Mouse (Mus musculus): ENCODE results near the gene Dscam. TPM values are rescaled to one million over a fixed set of nuclear protein-coding genes. Genes with fewer than 3 reads are reported as not detected.
"Not testable (repeated sequence)": the region's sequence is repeated elsewhere in the genome, so short reads cannot be mapped to it uniquely, and the experiment has no call there.

Gene Dscam
- polyA plus RNA-seq, 1 experiment from 2014 or later: 3.3 TPM

DNA sequence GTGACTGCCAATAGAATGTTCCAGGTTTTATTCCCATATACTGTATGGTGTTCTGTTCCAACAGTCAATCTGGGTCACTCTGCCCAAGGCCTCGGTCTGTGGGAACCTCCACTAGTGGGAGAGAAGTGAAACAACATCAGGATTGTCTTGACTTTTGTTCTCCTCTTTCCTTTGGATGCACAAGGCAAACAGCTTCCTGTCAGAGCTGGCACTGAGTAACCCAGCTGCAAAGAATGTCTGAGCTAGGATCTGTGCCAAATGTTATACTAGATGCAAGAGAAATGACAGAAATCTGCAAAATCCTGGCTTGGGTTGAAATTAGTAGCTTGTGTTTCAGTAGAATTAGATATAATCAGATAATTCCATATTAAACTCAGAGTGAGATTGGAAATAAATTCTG is 282.5 kb downstream of the Dscam start:
- ATAC-seq (ENCODE audit: low FRiP score): no peak
- Histone ChIP-seq H3K27ac (no peak overlapping the region), H3K36me3 (no peaks in the 10 kb centered on the region), H3K4me1 (no peaks in the 10 kb centered on the region), H3K4me3 (no peak overlapping the region), H3K9me3 (replicated peaks) (no peaks in the 10 kb centered on the region), H3K4me2 (replicated peaks) (no peak overlapping the region), H3K27me3 (no peaks in the 10 kb centered on the region), H3K9ac (no peak overlapping the region)
- WGBS: 73% methylated on average over 1 of the region's 1 CpGs

DNA sequence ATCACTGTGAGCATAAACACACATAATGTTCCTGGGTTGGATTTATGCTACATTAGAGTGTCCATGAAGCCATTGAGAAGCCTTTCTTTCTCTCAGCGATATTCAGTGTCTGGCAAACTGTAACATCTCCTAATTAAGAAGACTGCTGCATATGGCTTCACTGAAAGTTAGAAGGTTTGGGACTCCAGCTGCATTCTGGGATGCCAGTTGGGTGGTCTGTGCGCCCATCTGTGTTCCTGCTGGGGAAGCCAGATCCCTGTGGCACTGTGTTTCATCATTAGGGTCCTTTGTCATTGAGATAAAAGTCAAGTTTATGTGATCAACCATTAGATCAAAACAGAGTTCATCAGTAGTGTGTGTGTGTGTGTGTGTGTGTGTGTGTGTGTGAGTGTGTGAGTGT is 284.7 kb downstream of the Dscam start:
- Histone ChIP-seq H3K9me3 (replicated peaks) (no peaks in the 10 kb centered on the region), H3K9ac (no peak overlapping the region), H3K27ac (no peak overlapping the region), H3K4me3 (no peak overlapping the region), H3K27me3 (no peaks in the 10 kb centered on the region), H3K4me2 (replicated peaks) (no peak overlapping the region), H3K4me1 (no peaks in the 10 kb centered on the region), H3K36me3 (no peaks in the 10 kb centered on the region)
- WGBS: 76% methylated on average over 2 of the region's 2 CpGs
- no peak for ATAC-seq (ENCODE audit: low FRiP score)

DNA sequence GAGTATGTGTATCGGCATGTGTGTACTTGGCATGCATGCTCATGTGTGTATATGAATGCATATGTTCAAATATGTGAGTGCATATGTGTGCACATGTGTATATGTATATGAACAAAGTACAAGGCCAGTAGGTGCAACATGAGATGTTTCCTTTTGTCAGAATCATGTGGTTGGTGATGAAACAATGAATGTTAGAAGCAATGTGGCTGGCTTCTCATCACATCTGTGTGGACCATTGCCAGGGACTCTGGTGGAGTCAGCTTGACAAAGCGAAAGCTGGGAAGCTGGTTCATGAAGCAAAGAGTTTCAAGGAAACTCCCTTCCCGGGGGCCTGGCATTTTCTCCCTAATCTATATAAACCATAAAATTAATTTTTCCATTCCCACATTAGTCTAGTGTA is 286.0 kb downstream of the Dscam start:
- not testable (repeated sequence) for H3K9ac ChIP-seq; H3K27ac ChIP-seq; H3K4me2 ChIP-seq (replicated peaks); H3K4me3 ChIP-seq; H3K4me1 ChIP-seq; H3K9me3 ChIP-seq (replicated peaks); ATAC-seq (ENCODE audit: low FRiP score); H3K27me3 ChIP-seq; H3K36me3 ChIP-seq
- 94% methylated on average over 3 of the region's 3 CpGs for WGBS

- ATAC-seq (ENCODE audit: low FRiP score): no peak
- Histone ChIP-seq H3K4me1 (peaks cover 8% of the 10 kb centered on the region), H3K36me3 (no peaks in the 10 kb centered on the region), H3K9ac (no peak overlapping the region), H3K27ac (no peak overlapping the region), H3K27me3 (no peaks in the 10 kb centered on the region), H3K4me2 (replicated peaks) (no peak overlapping the region), H3K4me3 (no peak overlapping the region), H3K9me3 (replicated peaks) (no peaks in the 10 kb centered on the region)
- 83% methylated on average over 4 of the region's 4 CpGs for WGBS
Observed at GRCm38 (mm10) chr16:96877271-96877670, 293.3 kb downstream of the Dscam start.

DNA sequence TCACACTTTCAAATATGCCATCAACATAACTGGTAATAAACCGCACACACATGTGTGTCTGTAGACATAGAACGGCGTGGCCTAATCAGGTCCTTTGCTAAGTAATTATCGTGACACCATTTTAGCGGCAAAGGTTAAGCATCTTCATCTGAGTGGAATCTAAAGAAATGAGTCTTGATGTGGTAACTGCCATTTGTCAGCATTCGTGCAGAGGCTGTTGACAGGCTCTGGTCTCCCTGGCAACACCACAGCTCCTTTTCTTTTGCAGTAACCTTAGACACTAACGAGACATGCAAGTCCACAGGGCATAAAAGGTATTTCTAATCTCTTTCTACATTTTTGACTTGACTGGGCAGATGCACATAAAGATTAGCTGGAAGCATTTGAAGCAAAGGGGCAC is 297.8 kb downstream of the Dscam start:
- Histone ChIP-seq H3K4me2 (replicated peaks) (no peak overlapping the region), H3K4me3 (no peak overlapping the region), H3K36me3 (no peaks in the 10 kb centered on the region), H3K9me3 (replicated peaks) (no peaks in the 10 kb centered on the region), H3K9ac (no peak overlapping the region), H3K27me3 (no peaks in the 10 kb centered on the region), H3K4me1 (peaks cover 14% of the 10 kb centered on the region), H3K27ac (0 out of 2 replicates have a peak overlapping the region, but pooled peaks have one; percentile 35)
- peak; percentile 54; the same call in 1 of the 2 replicates for ATAC-seq (ENCODE audit: low FRiP score)
- WGBS: 32% methylated on average over 7 of the region's 7 CpGs

DNA sequence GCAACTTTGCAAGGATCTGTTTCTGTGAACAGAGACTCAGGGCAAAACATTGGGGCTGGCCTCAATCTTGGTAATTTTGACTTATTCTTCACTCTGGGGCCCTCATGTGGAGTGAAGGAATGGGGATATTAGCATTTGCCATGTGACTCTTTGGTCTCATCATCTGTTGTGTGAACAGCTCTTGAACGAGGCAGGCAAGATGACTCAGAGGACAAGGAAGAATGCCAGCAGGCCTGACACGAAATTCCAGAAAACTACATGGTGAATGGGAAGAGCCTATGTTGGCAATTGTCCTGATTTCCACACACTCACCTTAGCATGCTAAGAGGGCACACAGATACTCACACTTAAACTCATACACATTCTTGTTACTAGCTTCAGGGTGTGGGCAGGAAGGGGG is 313.0 kb downstream of the Dscam start:
- Histone ChIP-seq H3K9me3 (replicated peaks) (no peaks in the 10 kb centered on the region), H3K4me1 (peaks cover 4% of the 10 kb centered on the region), H3K4me2 (replicated peaks) (no peak overlapping the region), H3K27ac (no peak overlapping the region), H3K36me3 (no peaks in the 10 kb centered on the region), H3K4me3 (no peak overlapping the region), H3K9ac (no peak overlapping the region), H3K27me3 (no peaks in the 10 kb centered on the region)
- no peak for ATAC-seq (ENCODE audit: low FRiP score)
- 57% methylated on average over 2 of the region's 2 CpGs for WGBS

DNA sequence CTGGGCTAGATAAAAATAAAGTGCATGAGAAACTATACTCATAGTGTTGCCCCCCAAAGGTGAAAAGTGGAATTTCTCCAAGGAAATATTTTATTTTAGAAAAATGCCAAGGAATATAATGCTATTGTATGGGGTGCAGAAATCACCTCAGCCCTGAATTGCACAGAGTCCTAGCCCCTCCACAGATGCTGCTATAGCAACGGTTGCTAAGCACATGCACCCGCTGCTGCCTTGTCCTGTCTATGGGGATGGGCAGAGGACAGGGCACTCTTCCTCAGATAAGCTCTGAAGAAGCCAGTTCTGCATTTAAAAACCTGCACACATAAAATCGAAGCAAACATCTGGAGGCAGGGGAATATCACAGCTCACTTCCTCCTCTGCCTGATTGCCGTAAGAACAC is 315.5 kb downstream of the Dscam start:
- no peak overlapping the region for H3K4me3 ChIP-seq
- H3K9me3 ChIP-seq (replicated peaks): no peaks in the 10 kb centered on the region
- H3K9ac ChIP-seq: no peak overlapping the region
- 0 out of 2 replicates have a peak, but pooled peaks have one; percentile 53 for ATAC-seq (ENCODE audit: low FRiP score)
- no peaks in the 10 kb centered on the region for H3K36me3 ChIP-seq
- WGBS: 69% methylated on average over 4 of the region's 4 CpGs
- H3K4me2 ChIP-seq (replicated peaks): no peak overlapping the region
- no peaks in the 10 kb centered on the region for H3K27me3 ChIP-seq
- no peak overlapping the region for H3K27ac ChIP-seq
- H3K4me1 ChIP-seq: peaks cover 4% of the 10 kb centered on the region

DNA sequence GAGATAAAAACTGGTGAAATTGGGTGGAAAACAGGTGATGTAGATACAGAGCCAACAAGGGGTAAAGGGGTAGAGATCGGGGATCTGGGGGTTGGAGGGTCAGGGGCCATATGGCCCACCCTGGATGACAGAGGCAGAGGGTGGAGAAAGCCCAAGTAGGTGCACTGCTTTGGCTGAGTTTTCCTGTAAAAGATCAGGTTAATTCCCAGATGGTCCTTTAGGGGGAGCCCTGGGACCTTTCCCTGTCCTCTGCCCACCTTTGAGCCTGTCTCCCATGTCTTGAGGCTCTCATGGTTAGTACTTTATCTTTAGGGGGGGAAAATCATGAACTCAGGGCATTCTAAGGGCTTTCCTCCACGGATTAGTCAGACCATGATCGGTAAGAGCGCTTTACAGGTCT is 318.2 kb downstream of the Dscam start:
- Histone ChIP-seq H3K4me2 (replicated peaks) (no peak overlapping the region), H3K9me3 (replicated peaks) (no peaks in the 10 kb centered on the region), H3K4me3 (no peak overlapping the region), H3K36me3 (no peaks in the 10 kb centered on the region), H3K9ac (no peak overlapping the region), H3K27ac (no peak overlapping the region), H3K4me1 (peaks cover 4% of the 10 kb centered on the region; the same call in 1 of the 2 replicates), H3K27me3 (no peaks in the 10 kb centered on the region)
- 28% methylated on average over 4 of the region's 4 CpGs for WGBS
- peak; percentile 41 for ATAC-seq (ENCODE audit: low FRiP score)

- H3K36me3 ChIP-seq: no peaks in the 10 kb centered on the region
- no peaks in the 10 kb centered on the region for H3K9me3 ChIP-seq (replicated peaks)
- WGBS: 81% methylated on average over 6 of the region's 6 CpGs
- no peak overlapping the region for H3K9ac ChIP-seq
- peaks cover 19% of the 10 kb centered on the region for H3K4me1 ChIP-seq
- no peak overlapping the region for H3K4me2 ChIP-seq (replicated peaks)
- H3K27ac ChIP-seq: no peak overlapping the region
- no peak for ATAC-seq (ENCODE audit: low FRiP score)
- no peaks in the 10 kb centered on the region for H3K27me3 ChIP-seq
- H3K4me3 ChIP-seq: no peak overlapping the region
Observed at GRCm38 (mm10) chr16:96848916-96849315, 321.6 kb downstream of the Dscam start.

DNA sequence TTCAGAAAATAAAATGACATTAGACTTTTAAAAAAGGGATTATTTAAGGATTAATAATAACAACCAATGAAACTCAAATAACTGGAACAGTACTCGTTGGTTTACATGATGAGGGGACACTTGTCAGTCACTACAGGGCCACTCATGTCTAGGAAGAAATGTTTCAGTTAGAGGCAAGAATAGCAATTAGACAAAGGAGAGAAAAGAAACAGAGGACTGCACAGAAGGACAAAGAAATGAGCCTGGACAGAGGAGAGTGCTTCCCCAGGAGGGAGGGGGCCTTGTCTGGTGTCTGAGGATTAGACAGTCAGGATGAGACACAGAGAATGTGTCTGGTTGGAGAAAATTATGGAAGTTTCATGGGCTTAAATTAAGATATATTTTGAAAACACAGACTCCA is 324.0 kb downstream of the Dscam start:
- Histone ChIP-seq H3K9me3 (replicated peaks) (no peaks in the 10 kb centered on the region), H3K27ac (peak overlapping the region; percentile 37; the same call in 1 of the 2 replicates), H3K36me3 (no peaks in the 10 kb centered on the region), H3K27me3 (no peaks in the 10 kb centered on the region), H3K4me2 (replicated peaks) (no peak overlapping the region), H3K9ac (no peak overlapping the region), H3K4me3 (no peak overlapping the region), H3K4me1 (peaks cover 21% of the 10 kb centered on the region)
- no peak for ATAC-seq (ENCODE audit: low FRiP score)
- WGBS: 46% methylated on average over 1 of the region's 1 CpGs

DNA sequence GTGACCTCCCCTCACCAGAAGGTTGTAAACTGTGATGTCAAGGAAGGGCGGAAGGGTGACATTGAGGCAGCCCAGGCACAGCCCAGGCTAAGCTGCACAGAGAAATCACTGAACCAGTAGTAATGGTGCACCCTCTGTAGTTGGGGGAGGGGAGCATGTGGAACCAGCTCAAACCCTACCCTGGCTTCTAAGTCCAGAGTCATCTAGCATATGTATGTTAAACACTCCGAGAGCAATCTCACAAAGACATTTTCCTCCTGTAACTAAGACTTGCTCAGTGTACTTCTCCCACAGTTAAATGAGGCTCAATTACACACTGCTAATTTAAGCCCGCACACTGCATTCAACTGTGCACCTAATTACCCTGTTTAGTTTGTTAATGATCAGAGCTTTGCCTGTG is 324.4 kb downstream of the Dscam start:
- H3K36me3 ChIP-seq: no peaks in the 10 kb centered on the region
- H3K9ac ChIP-seq: no peak overlapping the region
- ATAC-seq (ENCODE audit: low FRiP score): peak; percentile 68
- H3K9me3 ChIP-seq (replicated peaks): no peaks in the 10 kb centered on the region
- 54% methylated on average over 3 of the region's 3 CpGs for WGBS
- H3K4me1 ChIP-seq: peaks cover 21% of the 10 kb centered on the region
- no peaks in the 10 kb centered on the region for H3K27me3 ChIP-seq
- no peak overlapping the region for H3K4me3 ChIP-seq
- H3K4me2 ChIP-seq (replicated peaks): no peak overlapping the region
- peak overlapping the region; percentile 49; the same call in 1 of the 2 replicates for H3K27ac ChIP-seq

- 70% methylated on average over 3 of the region's 3 CpGs for WGBS
Observed at GRCm38 (mm10) chr16:96845475-96846098, 325.0 kb downstream of the Dscam start.

GRCm38 (mm10) chr16:96843691-96844400 is 326.7 kb downstream of the Dscam start:
- H3K4me1 ChIP-seq: peaks cover 21% of the 10 kb centered on the region
- H3K27me3 ChIP-seq: no peaks in the 10 kb centered on the region
- H3K9ac ChIP-seq: no peak overlapping the region
- 62% methylated on average over 9 of the region's 9 CpGs for WGBS
- H3K36me3 ChIP-seq: no peaks in the 10 kb centered on the region
- ATAC-seq (ENCODE audit: low FRiP score): no peak
- no peak overlapping the region for H3K4me3 ChIP-seq
- no peaks in the 10 kb centered on the region for H3K9me3 ChIP-seq (replicated peaks)
- peak overlapping the region; percentile 40 for H3K27ac ChIP-seq
- H3K4me2 ChIP-seq (replicated peaks): no peak overlapping the region

More at GRCm38 (mm10) chr16:96845475-96846098, 325.0 kb downstream of the Dscam start:
- Histone ChIP-seq H3K9me3 (replicated peaks) (no peaks in the 10 kb centered on the region), H3K27ac (peak overlapping the region; percentile 49; the same call in 1 of the 2 replicates), H3K4me2 (replicated peaks) (no peak overlapping the region), H3K9ac (no peak overlapping the region), H3K4me1 (peaks cover 21% of the 10 kb centered on the region), H3K27me3 (no peaks in the 10 kb centered on the region), H3K4me3 (no peak overlapping the region), H3K36me3 (no peaks in the 10 kb centered on the region)
- no peak for ATAC-seq (ENCODE audit: low FRiP score)

All from hindbrain, embryonic 12.5 days (tissue).